ENCODE assay signal across 17 mouse cellular contexts in genomic region chr16:38144898-38145297, GRCm38 (mm10).
"Had no signal": no experiment of that assay in that cellular context is flagged by ENCODE, and none has a peak within 500 bp of the region (broad histone marks: within the 10 kb centered on the region; RNA-seq: fewer than 3 reads in every experiment).

No protein-coding gene starts in this region.

- DNase-seq: retina, postnatal 1 day; right cerebral cortex, adult 18-20 months; right cerebral cortex, postnatal 14 days; right cerebral cortex, postnatal 25 days; right cerebral cortex, postnatal 4 days; spleen, adult 18-20 months; thymus, adult 18-20 months; thymus, adult 2 months; thymus, postnatal 14 days; thymus, postnatal 25 days; thymus, postnatal 36 days; thymus, postnatal 4 days had no signal

- H3K4me3 ChIP-seq: neural tube, embryonic 12.5 days; neural tube, embryonic 13.5 days; neural tube, embryonic 15.5 days; stomach, embryonic 15.5 days had no signal

- H3K4me2 ChIP-seq: neural tube, embryonic 12.5 days; neural tube, embryonic 13.5 days; neural tube, embryonic 15.5 days; stomach, embryonic 15.5 days had no signal

- H3K4me1 ChIP-seq: neural tube, embryonic 12.5 days; stomach, embryonic 15.5 days had no signal

- H3K9ac ChIP-seq: neural tube, embryonic 12.5 days; neural tube, embryonic 13.5 days; neural tube, embryonic 15.5 days; stomach, embryonic 15.5 days had no signal

- H3K27ac ChIP-seq: neural tube, embryonic 12.5 days; neural tube, embryonic 13.5 days; neural tube, embryonic 15.5 days; stomach, embryonic 15.5 days; stomach, postnatal 0 days had no signal

- H3K36me3 ChIP-seq: neural tube, embryonic 15.5 days; stomach, embryonic 15.5 days had no signal

- H3K27me3 ChIP-seq: neural tube, embryonic 12.5 days; neural tube, embryonic 13.5 days; neural tube, embryonic 15.5 days; stomach, embryonic 15.5 days had no signal

- H3K9me3 ChIP-seq: neural tube, embryonic 12.5 days; neural tube, embryonic 13.5 days; neural tube, embryonic 15.5 days; stomach, embryonic 15.5 days had no signal
